8 mouse cellular contexts compared by ENCODE assay signal in the genomic region with DNA sequence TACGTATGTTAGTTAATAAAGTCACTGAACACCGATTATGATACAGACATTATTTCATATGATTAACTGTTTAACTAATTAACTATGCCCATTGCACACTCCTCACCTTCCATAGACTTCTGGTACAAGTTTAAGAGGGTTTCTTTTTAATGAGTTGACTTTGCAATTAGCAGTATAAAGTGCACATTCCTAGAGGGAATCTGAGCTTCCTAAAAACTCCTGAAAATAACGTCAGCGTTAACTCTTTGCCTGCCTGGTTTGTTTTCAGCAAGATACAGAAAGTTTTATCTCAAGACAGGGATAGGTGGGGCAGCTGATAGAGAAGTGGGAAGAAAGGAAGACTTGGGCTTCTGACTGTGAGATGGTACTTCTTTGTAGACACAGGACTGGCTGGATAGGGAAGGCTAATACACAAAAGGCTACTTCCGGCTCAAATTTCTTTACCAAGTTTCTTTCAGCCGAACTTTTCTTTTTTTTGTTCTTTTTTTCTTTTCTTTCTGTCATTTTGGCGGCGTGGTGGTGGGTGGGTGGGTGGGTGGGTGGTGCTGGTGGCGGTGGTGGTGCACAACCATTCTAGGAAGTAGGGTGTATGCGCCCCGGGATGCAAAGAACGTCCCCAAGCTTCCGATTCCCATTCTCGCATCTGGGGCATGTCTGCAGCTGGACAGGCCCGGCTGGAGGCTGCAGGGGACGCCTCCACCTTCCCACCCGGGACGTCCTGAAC. TPM values are rescaled to one million over a fixed set of nuclear protein-coding genes. Genes with fewer than 3 reads are reported as not detected.
DNase-seq lines count a peak whose midpoint lies in the region; ATAC-seq and TF ChIP-seq lines count a peak whose summit lies in the region.

Gene Nox4, plus strand, starts transcription at position 241 of the 724 bp plus-strand sequence.

- peak; percentile 42 for ATAC-seq in lung, embryonic 16.5 days (ENCODE audit: low read depth)
- 0 out of 2 replicates have a peak, but pooled peaks have one; percentile 7 for ATAC-seq in limb, embryonic 14.5 days (ENCODE audit: low FRiP score, low read depth)
- ATAC-seq in stomach, embryonic 14.5 days (ENCODE audit: insufficient number of reproducible peaks, insufficient read depth, low FRiP score, low read depth), result peak; percentile 42; the same call in 1 of the 2 replicates

- peak within 1 kb of the TSS; percentile 71 for H3K4me3 ChIP-seq in lung, embryonic 16.5 days (ENCODE audit: low read length)
- H3K4me3 ChIP-seq in embryonic fibroblast, embryonic 13.5 days (ENCODE audit: insufficient read depth, low read length), result peak within 1 kb of the TSS; percentile 36
- H3K4me3 ChIP-seq in limb, embryonic 14.5 days (replicated peaks; ENCODE audit: low read length), result peak within 1 kb of the TSS; percentile 74
- peak within 1 kb of the TSS; percentile 58 for H3K4me3 ChIP-seq in stomach, embryonic 14.5 days (ENCODE audit: low read depth, low read length)

- H3K36me3 ChIP-seq in lung, embryonic 16.5 days (ENCODE audit: control insufficient read depth, insufficient read depth, low read length), result no peaks in the 10 kb centered on the region
- H3K36me3 ChIP-seq in limb, embryonic 14.5 days (ENCODE audit: control insufficient read depth, insufficient read depth, low read length), result no peaks in the 10 kb centered on the region
- H3K36me3 ChIP-seq in stomach, embryonic 14.5 days (ENCODE audit: control insufficient read depth, insufficient read depth, low read length), result no peaks in the 10 kb centered on the region

- H3K27me3 ChIP-seq in lung, embryonic 16.5 days (ENCODE audit: control insufficient read depth, insufficient read depth, low read depth, low read length), result no peaks in the 10 kb centered on the region
- no peaks in the 10 kb centered on the region for H3K27me3 ChIP-seq in limb, embryonic 14.5 days (ENCODE audit: control insufficient read depth, insufficient read depth, low read length)
- H3K27me3 ChIP-seq in stomach, embryonic 14.5 days (ENCODE audit: control insufficient read depth, insufficient read depth, low read length), result no peaks in the 10 kb centered on the region

- H3K4me1 ChIP-seq in lung, embryonic 16.5 days (replicated peaks; ENCODE audit: control insufficient read depth, insufficient read depth, low read length), result peaks cover 6% of the 10 kb centered on the region; the same call in 1 of the 2 replicates
- H3K4me1 ChIP-seq in embryonic fibroblast, embryonic 13.5 days (ENCODE audit: control insufficient read depth, insufficient read depth, low read length), result peaks cover 5% of the 10 kb centered on the region; the same call in 1 of the 2 replicates
- H3K4me1 ChIP-seq in limb, embryonic 14.5 days (ENCODE audit: control insufficient read depth, insufficient read depth, low read length), result peaks cover 6% of the 10 kb centered on the region; the same call in 1 of the 2 replicates
- peaks cover 8% of the 10 kb centered on the region; the same call in 1 of the 2 replicates for H3K4me1 ChIP-seq in stomach, embryonic 14.5 days (ENCODE audit: control insufficient read depth, insufficient read depth, low read length)

- no peaks in the 10 kb centered on the region for H3K9me3 ChIP-seq in lung, embryonic 16.5 days (ENCODE audit: control insufficient read depth, low read length)
- no peaks in the 10 kb centered on the region for H3K9me3 ChIP-seq in limb, embryonic 14.5 days (ENCODE audit: control insufficient read depth, low read length)
- H3K9me3 ChIP-seq in stomach, embryonic 14.5 days (ENCODE audit: control insufficient read depth, low read depth, low read length), result no peaks in the 10 kb centered on the region

- WGBS in lung, embryonic 16.5 days, result 7% methylated on average over 18 of the region's 18 CpGs
- WGBS in limb, embryonic 14.5 days, result 5% methylated on average over 18 of the region's 18 CpGs
- 10% methylated on average over 18 of the region's 18 CpGs for WGBS in stomach, embryonic 14.5 days

- peak within 1 kb of the TSS; percentile 66 for H3K4me2 ChIP-seq in lung, embryonic 16.5 days (ENCODE audit: low read depth, low read length)
- H3K4me2 ChIP-seq in limb, embryonic 14.5 days (replicated peaks; ENCODE audit: low read depth, low read length, severe bottlenecking), result peak within 1 kb of the TSS; percentile 63
- H3K4me2 ChIP-seq in stomach, embryonic 14.5 days (replicated peaks; ENCODE audit: low read depth, low read length), result peak within 1 kb of the TSS; percentile 57

- DNase-seq in lung, postnatal 4 days, result no peak
- peak; percentile 14 for DNase-seq in limb, embryonic 14.5 days (ENCODE audit: low spot score)
- DNase-seq in adrenal gland, postnatal 4 days (ENCODE audit: low spot score in 2 of 2), result no peak
- DNase-seq in left cerebral cortex, adult 8-10 months (ENCODE audit: low spot score in 2 of 2), result no peak
- DNase-seq in cerebellum, adult 11-12 months, result no peak

- no peak; the same call in none of the 2 replicates for TF ChIP-seq POLR2A in embryonic fibroblast, embryonic 13.5 days (IDR thresholded peaks at IDR 0.05; ENCODE audit: low read depth, low read length)
- no peak for TF ChIP-seq POLR2A in limb, embryonic 14.5 days (IDR thresholded peaks at IDR 0.05; ENCODE audit: borderline replicate concordance, extremely low read depth, insufficient read depth, insufficient read length)

- TF ChIP-seq CTCF in embryonic fibroblast, embryonic 13.5 days (IDR thresholded peaks at IDR 0.05; ENCODE audit: borderline replicate concordance, insufficient read depth, low read length), result no peak

- H3K9ac ChIP-seq in lung, embryonic 16.5 days (ENCODE audit: low read length), result peak within 1 kb of the TSS; percentile 86
- H3K9ac ChIP-seq in limb, embryonic 14.5 days (ENCODE audit: low read depth, low read length, severe bottlenecking), result peak within 1 kb of the TSS; percentile 84
- peak within 1 kb of the TSS; percentile 39 for H3K9ac ChIP-seq in stomach, embryonic 14.5 days (replicated peaks; ENCODE audit: low read depth, low read length)

- peak within 1 kb of the TSS; percentile 84 for H3K27ac ChIP-seq in lung, embryonic 16.5 days (ENCODE audit: low read length)
- H3K27ac ChIP-seq in embryonic fibroblast, embryonic 13.5 days (ENCODE audit: insufficient read depth, low read length), result peak within 1 kb of the TSS; percentile 61
- peak within 1 kb of the TSS; percentile 85 for H3K27ac ChIP-seq in limb, embryonic 14.5 days (replicated peaks; ENCODE audit: low read depth, low read length)
- H3K27ac ChIP-seq in stomach, embryonic 14.5 days (ENCODE audit: low read length), result peak within 1 kb of the TSS; percentile 28; the same call in 1 of the 2 replicates

RNA-seq across cellular contexts. Expression of gene Nox4, which starts in this region (rescaled TPM):
- polyA plus RNA-seq in lung, embryonic 16.5 days (2015; fragmentation: Nextera tagmentation; extraction: Ambion mirVana), result 9.5 and 10.4 TPM in 2 replicates
- 15.1 and 20.7 TPM in 2 replicates for polyA plus RNA-seq in embryonic fibroblast, embryonic 13.5 days (2011; ENCODE audit: insufficient read length, low read depth, missing spikeins)
- 4.1 and 4.9 TPM in 2 replicates for polyA plus RNA-seq in limb, embryonic 14.5 days (2012; rRNA removed)
- polyA plus RNA-seq in limb, embryonic 14.5 days (2014; fragmentation: Nextera tagmentation; extraction: Ambion mirVana), result 5.7 and 6.2 TPM in 2 replicates
- polyA plus RNA-seq in stomach, embryonic 14.5 days (2014; fragmentation: Nextera tagmentation; extraction: Ambion mirVana), result 7.8 TPM in 2 replicates
- total RNA-seq in adrenal gland, postnatal 4 days (2021), result 1 to 10 TPM; 2.4 to 9.3 TPM
- total RNA-seq in left cerebral cortex, adult 8-10 months (2022), result under 1 TPM; 0.09 to 0.57 (median 0.33) TPM

Comparison
In these comparisons a context has a peak if more than half of its experiments do, and no peak if none do; other contexts are left out.
1. H3K27ac ChIP-seq: peak in every context shown above with its lines; median percentile 85 in limb, embryonic 14.5 days; 84 in lung, embryonic 16.5 days; 61 in embryonic fibroblast, embryonic 13.5 days; 28 in stomach, embryonic 14.5 days.